Comparison of ENCODE assay signal across 8 mouse cellular contexts in the genomic region with DNA sequence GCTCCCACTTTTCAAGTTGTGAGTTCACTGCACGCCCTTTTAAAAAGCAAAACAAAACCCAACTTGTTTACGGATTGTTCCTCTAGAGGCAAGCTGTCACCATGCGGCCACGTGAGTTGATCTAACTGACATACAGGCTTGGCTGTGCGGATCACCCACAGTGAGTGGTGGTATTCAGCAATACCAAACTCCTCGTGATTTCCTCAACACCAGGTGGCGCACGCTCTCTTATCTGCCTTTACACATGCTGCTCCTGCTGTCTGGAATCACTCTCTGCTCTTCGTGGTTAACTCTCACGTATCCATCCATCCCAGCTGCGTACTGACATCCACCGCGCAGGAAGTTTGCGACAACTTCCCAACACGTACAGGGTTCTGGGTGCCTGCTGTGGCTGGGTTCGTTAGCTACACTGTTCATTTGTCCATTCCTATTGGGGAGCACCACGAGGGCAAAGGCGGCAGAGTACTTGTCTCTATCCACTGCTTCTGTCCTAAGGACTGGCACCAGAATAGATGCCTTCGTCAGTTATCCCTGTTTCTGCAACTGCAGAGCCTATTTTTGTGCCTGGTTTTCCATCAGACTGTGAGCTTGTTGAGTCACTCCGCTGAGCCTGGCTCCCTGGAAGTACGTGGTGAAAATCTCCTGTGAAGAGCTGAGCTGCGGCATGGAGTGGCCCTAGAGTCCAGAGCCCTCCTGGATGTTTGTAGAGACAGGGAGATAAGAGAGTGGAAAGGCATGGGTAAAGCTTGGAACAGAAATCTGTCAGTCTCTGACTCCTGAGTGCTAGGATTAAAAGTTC. TPM values are rescaled to one million over a fixed set of nuclear protein-coding genes. Genes with fewer than 3 reads are reported as not detected.
DNase-seq lines count a peak whose midpoint lies in the region; ATAC-seq and TF ChIP-seq lines count a peak whose summit lies in the region.

No protein-coding gene starts in this region.

- peak; percentile 95 for TF ChIP-seq CTCF in stomach, postnatal 0 days (IDR thresholded peaks at IDR 0.05; ENCODE audit: low read depth)

- ATAC-seq in forebrain, embryonic 14.5 days: peak; percentile 85
- ATAC-seq in liver, embryonic 15.5 days (ENCODE audit: insufficient read depth): peak; percentile 74
- peak; percentile 89 for ATAC-seq in neural tube, embryonic 12.5 days (ENCODE audit: low FRiP score, low read depth)
- ATAC-seq in stomach, postnatal 0 days (ENCODE audit: low FRiP score, low TSS enrichment): peak; percentile 81; the same call in 1 of the 2 replicates

- intact Hi-C loops in heart, postnatal 10 days (cut with DNase I): loop anchor here (2.0 to 5.0 kb wide), 3 partner anchors 32 to 234 kb away; no protein-coding TSS in a partner anchor

- no peak overlapping the region for H3K27ac ChIP-seq in forebrain, embryonic 14.5 days (ENCODE audit: low read depth, low read length)
- H3K27ac ChIP-seq in liver, embryonic 15.5 days (replicated peaks): no peak overlapping the region
- H3K27ac ChIP-seq in neural tube, embryonic 12.5 days: no peak overlapping the region
- no peak overlapping the region for H3K27ac ChIP-seq in stomach, postnatal 0 days (replicated peaks)

- H3K27me3 ChIP-seq in forebrain, embryonic 14.5 days (replicated peaks; ENCODE audit: control insufficient read depth, insufficient read depth, low read length): no peaks in the 10 kb centered on the region
- no peaks in the 10 kb centered on the region for H3K27me3 ChIP-seq in liver, embryonic 15.5 days
- no peaks in the 10 kb centered on the region for H3K27me3 ChIP-seq in neural tube, embryonic 12.5 days (replicated peaks)
- no peaks in the 10 kb centered on the region for H3K27me3 ChIP-seq in stomach, postnatal 0 days (ENCODE audit: control insufficient read depth, insufficient read depth, low read length)

- peak; percentile 96 for DNase-seq in ES-CJ7 (ENCODE audit: low read depth, low spot score)
- peak; percentile 86 for DNase-seq in cerebellum, adult 11 months
- peak; percentile 95 for DNase-seq in forebrain, embryonic 14.5 days (ENCODE audit: low spot score)
- peak; percentile 88 to 92 for DNase-seq in heart, postnatal 10 days
- DNase-seq in kidney, postnatal 4 days: peak; percentile 92 to 93
- DNase-seq in stomach, postnatal 0 days (ENCODE audit: low spot score): peak; percentile 81

- H3K4me3 ChIP-seq in forebrain, embryonic 14.5 days (ENCODE audit: low read depth, low read length): no peak overlapping the region
- no peak overlapping the region for H3K4me3 ChIP-seq in liver, embryonic 15.5 days (replicated peaks)
- no peak overlapping the region for H3K4me3 ChIP-seq in neural tube, embryonic 12.5 days
- 0 out of 2 replicates have a peak overlapping the region, but pooled peaks have one; percentile 18 for H3K4me3 ChIP-seq in stomach, postnatal 0 days (ENCODE audit: low read depth, low read length)

- H3K4me1 ChIP-seq in forebrain, embryonic 14.5 days (ENCODE audit: control insufficient read depth, insufficient read depth, low read length): no peaks in the 10 kb centered on the region
- H3K4me1 ChIP-seq in liver, embryonic 15.5 days (replicated peaks): 0 out of 2 replicates have a peak, but pooled peaks cover 7% of the 10 kb centered on the region
- peaks cover 4% of the 10 kb centered on the region; the same call in 1 of the 2 replicates for H3K4me1 ChIP-seq in neural tube, embryonic 12.5 days
- no peaks in the 10 kb centered on the region for H3K4me1 ChIP-seq in stomach, postnatal 0 days (replicated peaks; ENCODE audit: control insufficient read depth, insufficient read depth)

- no peaks in the 10 kb centered on the region for H3K36me3 ChIP-seq in forebrain, embryonic 14.5 days (ENCODE audit: control insufficient read depth, insufficient read depth, low read length)
- no peaks in the 10 kb centered on the region for H3K36me3 ChIP-seq in liver, embryonic 15.5 days (replicated peaks)
- H3K36me3 ChIP-seq in neural tube, embryonic 12.5 days: no peaks in the 10 kb centered on the region
- no peaks in the 10 kb centered on the region for H3K36me3 ChIP-seq in stomach, postnatal 0 days (ENCODE audit: control insufficient read depth, insufficient read depth, low read length)

- TF ChIP-seq EP300 in stomach, postnatal 0 days (optimal IDR thresholded peaks at IDR 0.05): no peak

- H3K4me2 ChIP-seq in forebrain, embryonic 14.5 days (ENCODE audit: low read length): peak overlapping the region; percentile 37
- H3K4me2 ChIP-seq in liver, embryonic 15.5 days: peak overlapping the region; percentile 43
- H3K4me2 ChIP-seq in neural tube, embryonic 12.5 days (replicated peaks): peak overlapping the region; percentile 47
- H3K4me2 ChIP-seq in stomach, postnatal 0 days (replicated peaks; ENCODE audit: low read depth): peak overlapping the region; percentile 46

- no peak overlapping the region for H3K9ac ChIP-seq in forebrain, embryonic 14.5 days (ENCODE audit: low read length)
- H3K9ac ChIP-seq in liver, embryonic 15.5 days: no peak overlapping the region
- H3K9ac ChIP-seq in neural tube, embryonic 12.5 days: no peak overlapping the region
- H3K9ac ChIP-seq in stomach, postnatal 0 days (ENCODE audit: low read length): 0 out of 2 replicates have a peak overlapping the region, but pooled peaks have one; percentile 8

- WGBS in forebrain, embryonic 14.5 days: 20% methylated on average over 22 of the region's 22 CpGs
- WGBS in liver, embryonic 15.5 days (ENCODE audit: insufficient replicate concordance): 16% methylated on average over 22 of the region's 22 CpGs
- WGBS in neural tube, embryonic 12.5 days: 27% methylated on average over 22 of the region's 22 CpGs
- 18% methylated on average over 22 of the region's 22 CpGs for WGBS in stomach, postnatal 0 days

- no peaks in the 10 kb centered on the region for H3K9me3 ChIP-seq in forebrain, embryonic 14.5 days (replicated peaks; ENCODE audit: control insufficient read depth, low read length)
- H3K9me3 ChIP-seq in liver, embryonic 15.5 days (replicated peaks): no peaks in the 10 kb centered on the region
- no peaks in the 10 kb centered on the region for H3K9me3 ChIP-seq in neural tube, embryonic 12.5 days
- no peaks in the 10 kb centered on the region for H3K9me3 ChIP-seq in stomach, postnatal 0 days (ENCODE audit: control insufficient read depth, low read length)

RNA-seq across cellular contexts. Expression of gene Glt8d2, which starts 23.8 kb away (rescaled TPM):
- 2.6 and 4.0 TPM in 2 replicates for polyA plus RNA-seq in forebrain, embryonic 14.5 days (2014; fragmentation: Nextera tagmentation; extraction: Ambion mirVana)
- total RNA-seq in heart, postnatal 10 days (2021): 1 to 10 TPM; 3.4 to 3.6 TPM
- polyA plus RNA-seq in liver, embryonic 15.5 days (2015; fragmentation: Nextera tagmentation; extraction: Ambion mirVana): 0.55 and 0.63 TPM in 2 replicates
- 3.7 and 4.2 TPM in 2 replicates for polyA plus RNA-seq in neural tube, embryonic 12.5 days (2016; fragmentation: Nextera tagmentation; extraction: Ambion mirVana)
- 3.0 TPM in 2 replicates for polyA plus RNA-seq in stomach, postnatal 0 days (2015; fragmentation: Nextera tagmentation; extraction: Ambion mirVana)

RNA-seq across cellular contexts. Expression of gene Hcfc2, which starts 29.3 kb away (rescaled TPM):
- polyA plus RNA-seq in forebrain, embryonic 14.5 days (2014; fragmentation: Nextera tagmentation; extraction: Ambion mirVana): 38.3 and 48.4 TPM in 2 replicates
- 10 to 100 TPM; 30.1 to 38.4 TPM for total RNA-seq in heart, postnatal 10 days (2021)
- polyA plus RNA-seq in liver, embryonic 15.5 days (2015; fragmentation: Nextera tagmentation; extraction: Ambion mirVana): 12.0 and 12.9 TPM in 2 replicates
- 47.1 and 47.2 TPM in 2 replicates for polyA plus RNA-seq in neural tube, embryonic 12.5 days (2016; fragmentation: Nextera tagmentation; extraction: Ambion mirVana)
- 18.8 and 19.2 TPM in 2 replicates for polyA plus RNA-seq in stomach, postnatal 0 days (2015; fragmentation: Nextera tagmentation; extraction: Ambion mirVana)

RNA-seq across cellular contexts. Expression of gene Tdg, which starts 37.0 kb away (rescaled TPM):
- polyA plus RNA-seq in forebrain, embryonic 14.5 days (2014; fragmentation: Nextera tagmentation; extraction: Ambion mirVana): 226 and 231 TPM in 2 replicates
- 10 to 100 TPM; 31.2 to 32.5 TPM for total RNA-seq in heart, postnatal 10 days (2021)
- 32.5 and 33.6 TPM in 2 replicates for polyA plus RNA-seq in liver, embryonic 15.5 days (2015; fragmentation: Nextera tagmentation; extraction: Ambion mirVana)
- 263 and 283 TPM in 2 replicates for polyA plus RNA-seq in neural tube, embryonic 12.5 days (2016; fragmentation: Nextera tagmentation; extraction: Ambion mirVana)
- 56.9 and 60.2 TPM in 2 replicates for polyA plus RNA-seq in stomach, postnatal 0 days (2015; fragmentation: Nextera tagmentation; extraction: Ambion mirVana)

RNA-seq across cellular contexts. Expression of gene 1190007I07Rik, which starts 43.6 kb away (rescaled TPM):
- 34.4 and 35.7 TPM in 2 replicates for polyA plus RNA-seq in forebrain, embryonic 14.5 days (2014; fragmentation: Nextera tagmentation; extraction: Ambion mirVana)
- 10 to 100 TPM; 24.2 to 25.0 TPM for total RNA-seq in heart, postnatal 10 days (2021)
- polyA plus RNA-seq in liver, embryonic 15.5 days (2015; fragmentation: Nextera tagmentation; extraction: Ambion mirVana): 25.7 and 31.6 TPM in 2 replicates
- 29.3 and 31.2 TPM in 2 replicates for polyA plus RNA-seq in neural tube, embryonic 12.5 days (2016; fragmentation: Nextera tagmentation; extraction: Ambion mirVana)
- 37.5 and 38.0 TPM in 2 replicates for polyA plus RNA-seq in stomach, postnatal 0 days (2015; fragmentation: Nextera tagmentation; extraction: Ambion mirVana)
